In the genomic region with DNA sequence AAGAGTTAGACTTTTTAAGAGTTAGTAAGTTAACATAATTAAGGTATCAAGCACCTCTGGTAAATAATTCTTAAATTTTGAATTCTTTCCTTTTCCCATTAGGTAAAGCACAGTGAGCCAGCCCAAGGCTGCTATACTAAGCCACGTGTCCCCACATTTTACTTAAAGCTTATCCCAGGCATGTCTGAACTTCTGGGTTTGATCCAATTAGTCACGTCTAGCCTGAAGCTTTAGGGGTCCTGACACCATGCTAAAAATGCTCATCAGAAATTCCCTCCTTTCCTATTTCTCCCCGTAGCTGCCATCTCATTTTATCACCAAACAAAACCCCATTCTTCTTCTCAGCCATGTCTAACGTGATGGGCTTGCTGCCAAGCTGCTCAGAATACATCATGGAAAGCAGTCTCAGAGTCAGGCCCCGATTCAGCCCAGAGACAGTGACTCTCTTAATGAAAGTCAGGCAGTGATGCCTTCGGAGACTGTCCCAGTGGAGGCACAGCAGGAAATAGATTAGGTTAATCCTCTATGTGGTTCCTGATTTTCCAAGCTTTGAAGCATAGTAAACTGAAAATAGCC, we compare ENCODE assay signal across 8 mouse cellular contexts.
DNase-seq lines count a peak whose midpoint lies in the region; TF ChIP-seq lines count a peak whose summit lies in the region.

No protein-coding gene starts in this region.

- H3K4me1 ChIP-seq in lung, adult 2 months (ENCODE audit: control insufficient read depth, insufficient read depth, low read length) = no peaks in the 10 kb centered on the region

- no peak for TF ChIP-seq CTCF in lung, adult 2 months (IDR thresholded peaks at IDR 0.05; ENCODE audit: insufficient read depth, low read length)

- DNase-seq in adrenal gland, postnatal 25 days = peak; percentile 1
- DNase-seq in adrenal gland, postnatal 4 days (ENCODE audit: low spot score in 2 of 2) = no peak
- DNase-seq in right cerebral cortex, adult 18-20 months = peak; percentile 4
- DNase-seq in right cerebral cortex, postnatal 25 days = no peak
- peak; percentile 78 for DNase-seq in left cerebral cortex, postnatal 4 days
- DNase-seq in telencephalon, adult 2 months (ENCODE audit: low read depth, low spot score) = peak; percentile 23
- DNase-seq in lung, adult 2 months = no peak
- DNase-seq in ovary, postnatal 14 days (ENCODE audit: low spot score) = no peak

- no peak overlapping the region for H3K4me3 ChIP-seq in lung, adult 2 months (replicated peaks; ENCODE audit: extremely low read depth, low read depth, low read length)

- 31% methylated on average over 6 of the region's 6 CpGs for WGBS in lung, adult 2 months

- intact Hi-C loops in left cerebral cortex, postnatal 4 days (cut with DNase I) = no loop called here

- TF ChIP-seq POLR2A in lung, adult 2 months (IDR thresholded peaks at IDR 0.05; ENCODE audit: borderline replicate concordance, extremely low read depth, low read depth, low read length) = no peak

Comparison
In these comparisons a context has a peak if more than half of its experiments do, and no peak if none do; other contexts are left out.
1. DNase-seq: peak in adrenal gland, postnatal 25 days (single experiment), right cerebral cortex, adult 18-20 months (single experiment), left cerebral cortex, postnatal 4 days (single experiment) and telencephalon, adult 2 months (single experiment); none in adrenal gland, postnatal 4 days (0 of 2), right cerebral cortex, postnatal 25 days (single experiment), lung, adult 2 months (single experiment) and ovary, postnatal 14 days (single experiment).